Mouse (Mus musculus): Measurements from ENCODE around the gene Elobl. TPM values are rescaled to one million over a fixed set of nuclear protein-coding genes. Genes with fewer than 3 reads are reported as not detected.
"Not testable (repeated sequence)": the region's sequence is repeated elsewhere in the genome, so short reads cannot be mapped to it uniquely, and the experiment has no call there.

Elobl gene
- total RNA-seq (2021) = not detected
- long read RNA-seq, experiment 1 = 0 reads
- long read RNA-seq, experiment 2 = 0 reads

- no peak for DNase-seq
Observed at GRCm38 (mm10) chr11:88966881-88967361, at the start of gene Elobl. Gene Elobl, minus strand, starts transcription at chr11:88966931.

DNA sequence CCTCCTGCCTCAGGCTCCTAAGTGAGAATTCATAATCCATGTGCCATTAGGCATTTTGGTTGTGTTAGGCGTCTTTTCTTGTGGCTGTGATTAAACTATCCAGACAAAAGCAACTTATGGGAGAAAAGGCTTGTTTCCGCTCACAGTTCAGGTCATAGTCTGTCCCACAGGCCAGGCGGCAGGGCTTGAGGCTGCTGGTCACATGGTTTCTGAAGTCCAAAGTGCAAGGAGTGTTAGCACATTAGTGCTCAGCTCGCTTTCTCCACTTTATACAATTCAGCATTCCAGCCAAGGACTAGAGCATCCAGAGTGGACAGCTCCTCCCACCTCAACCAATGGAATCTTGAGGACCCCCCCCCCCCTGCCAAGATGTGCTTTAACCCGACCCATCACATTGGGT lies 45.5 kb upstream of the Elobl start:
- DNase-seq = no peak

- DNase-seq = no peak
Observed at GRCm38 (mm10) chr11:89009496-89009895, 42.8 kb upstream of the Elobl start.

DNA sequence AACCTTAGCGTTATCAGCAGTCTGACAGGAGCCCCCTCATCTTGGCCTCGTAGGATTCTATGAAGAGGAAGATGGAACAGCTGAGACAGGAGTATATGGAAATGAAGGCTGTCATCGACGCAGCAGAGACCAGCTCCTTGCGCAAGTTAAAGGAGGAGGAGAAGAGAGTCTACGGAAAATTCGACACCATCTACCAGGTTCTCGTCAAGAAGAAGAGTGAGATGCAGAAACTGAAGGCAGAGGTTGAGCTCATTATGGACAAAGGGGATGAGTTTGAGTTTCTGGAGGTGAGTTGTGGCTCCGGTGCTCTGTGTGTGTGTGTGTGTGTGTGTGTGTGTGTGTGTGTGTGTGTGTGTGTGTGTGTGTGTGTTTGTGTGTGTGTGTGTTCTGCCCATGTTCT lies 42.3 kb upstream of the Elobl start:
- DNase-seq = no peak

- DNase-seq = no peak
Observed at GRCm38 (mm10) chr11:89007582-89007981, 40.9 kb upstream of the Elobl start.

- no peak for DNase-seq
Observed at GRCm38 (mm10) chr11:89006404-89006803, 39.7 kb upstream of the Elobl start.

DNA sequence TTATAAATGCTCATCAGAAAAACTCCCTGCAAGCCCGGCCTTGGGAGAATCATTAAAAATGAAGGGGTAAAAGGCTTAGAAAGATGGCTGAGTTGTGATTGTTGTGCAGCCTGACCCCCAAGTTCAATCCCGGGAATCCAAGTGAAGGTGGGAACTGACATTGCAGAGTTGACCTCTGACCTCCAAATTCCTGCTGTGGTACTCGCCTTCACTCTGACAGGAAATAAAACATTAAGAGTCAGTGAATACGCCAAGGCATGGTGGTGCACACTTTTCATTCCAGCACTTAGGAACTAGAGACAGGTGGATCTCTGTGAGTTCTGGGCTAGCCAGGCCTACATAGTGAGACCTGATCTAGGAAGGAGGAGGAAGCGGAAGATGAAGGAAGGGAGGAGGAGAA lies 38.7 kb upstream of the Elobl start:
- DNase-seq = no peak

DNA sequence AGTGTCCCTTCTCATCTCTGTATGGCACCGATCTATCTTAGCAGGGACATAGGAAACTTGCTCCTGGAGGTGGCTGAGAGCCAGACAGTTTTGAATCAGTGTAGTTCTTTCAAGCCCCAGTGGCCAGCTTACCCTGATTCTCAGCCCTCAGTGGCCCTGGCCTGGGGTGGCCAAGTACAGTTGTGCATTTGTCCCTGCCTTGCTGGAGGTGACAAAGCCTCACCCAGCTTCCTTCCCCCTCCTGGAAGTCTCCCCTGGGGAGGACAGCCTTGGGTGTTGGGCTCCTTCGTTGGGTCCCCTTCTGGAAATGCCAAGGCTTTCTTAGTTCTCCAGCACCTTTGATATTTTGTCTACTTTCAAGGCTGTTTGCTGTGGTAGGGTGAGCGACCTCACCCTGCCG lies 37.0 kb upstream of the Elobl start:
- DNase-seq = no peak

- DNase-seq = no peak
Observed at GRCm38 (mm10) chr11:89003078-89003477, 36.3 kb upstream of the Elobl start.

DNA sequence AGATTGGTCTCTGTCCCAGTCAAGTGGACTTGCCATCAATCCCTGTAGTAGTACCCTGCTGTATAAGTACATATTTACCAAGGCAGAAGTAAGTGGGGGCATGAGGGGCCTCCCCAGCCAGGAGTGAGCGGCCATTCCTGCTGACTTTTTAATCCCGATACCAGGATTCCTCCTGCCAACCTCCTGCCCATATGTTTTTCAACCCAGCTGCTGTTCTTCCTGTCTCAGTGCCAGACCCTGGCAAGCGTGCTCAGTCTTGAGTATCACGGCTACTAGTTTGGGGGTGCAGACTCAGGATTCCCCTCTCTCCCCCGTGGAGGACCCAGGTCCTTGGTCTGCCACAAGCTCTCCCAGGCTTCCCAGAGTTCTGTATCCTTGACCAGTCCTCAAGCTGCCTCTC lies 35.9 kb upstream of the Elobl start:
- DNase-seq = peak; percentile 34

DNA sequence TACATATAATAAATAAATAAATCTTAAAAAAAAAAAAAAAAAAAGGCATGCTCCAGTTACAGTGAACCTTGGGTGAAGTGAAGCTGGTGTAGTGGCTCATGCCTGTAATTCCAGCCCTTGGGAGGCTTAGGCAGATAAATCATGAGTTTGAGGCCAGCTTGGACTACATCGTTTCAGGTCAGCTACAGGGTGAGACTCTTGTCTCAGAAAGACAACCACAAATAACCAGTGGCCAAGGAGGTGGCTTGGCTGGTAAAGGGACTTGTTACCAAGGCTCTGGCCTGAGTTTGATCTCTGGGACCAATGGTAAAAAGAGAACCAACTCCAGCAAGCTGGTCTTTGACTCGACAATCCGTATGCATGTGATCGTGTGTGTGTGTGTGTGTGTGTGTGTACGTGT lies 35.3 kb upstream of the Elobl start:
- no peak for DNase-seq

DNA sequence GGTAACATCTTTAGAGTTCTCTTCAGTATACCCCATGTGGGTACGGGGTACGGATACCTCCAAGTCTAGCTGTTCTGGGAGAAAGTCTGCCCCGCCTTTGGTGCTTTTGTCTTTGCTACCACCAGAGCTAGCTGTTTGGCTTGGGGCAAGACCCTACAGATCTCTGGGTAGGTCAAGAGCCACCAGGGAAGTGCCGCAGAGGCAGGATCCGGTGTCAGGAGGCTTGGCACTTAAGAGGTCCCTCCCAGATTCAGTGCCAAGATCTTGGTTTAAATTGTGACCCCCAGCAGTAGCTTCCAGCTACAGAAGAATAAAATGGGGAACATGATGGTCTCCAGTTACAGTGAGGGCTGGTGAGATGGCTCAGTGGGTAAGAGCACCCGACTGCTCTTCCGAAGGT lies 34.8 kb upstream of the Elobl start:
- no peak for DNase-seq

DNA sequence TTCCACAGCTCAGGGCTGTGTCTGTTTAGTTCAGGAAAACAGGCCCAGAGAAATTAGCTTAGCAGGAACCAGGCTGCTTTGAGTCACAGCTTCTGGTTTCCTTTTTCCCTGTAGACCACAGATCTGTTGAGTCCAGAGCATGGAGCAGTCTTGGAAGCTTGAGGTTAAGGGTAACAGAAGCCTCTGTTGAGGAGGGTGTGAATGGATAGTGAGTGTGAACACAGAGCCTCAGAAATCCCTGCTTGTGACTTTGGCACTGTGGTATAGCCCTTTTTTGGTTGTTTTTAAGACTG lies 33.7 kb upstream of the Elobl start:
- DNase-seq = no peak

- DNase-seq = no peak
Observed at GRCm38 (mm10) chr11:88999723-89000526, 33.2 kb upstream of the Elobl start.

- peak; percentile 92 for DNase-seq
Observed at GRCm38 (mm10) chr11:88998974-88999722, 32.4 kb upstream of the Elobl start, which contains the start of gene Trim25. Gene Trim25, plus strand, starts transcription at chr11:88999376.

GRCm38 (mm10) chr11:88998406-88998805 lies 31.7 kb upstream of the Elobl start:
- DNase-seq = no peak

DNA sequence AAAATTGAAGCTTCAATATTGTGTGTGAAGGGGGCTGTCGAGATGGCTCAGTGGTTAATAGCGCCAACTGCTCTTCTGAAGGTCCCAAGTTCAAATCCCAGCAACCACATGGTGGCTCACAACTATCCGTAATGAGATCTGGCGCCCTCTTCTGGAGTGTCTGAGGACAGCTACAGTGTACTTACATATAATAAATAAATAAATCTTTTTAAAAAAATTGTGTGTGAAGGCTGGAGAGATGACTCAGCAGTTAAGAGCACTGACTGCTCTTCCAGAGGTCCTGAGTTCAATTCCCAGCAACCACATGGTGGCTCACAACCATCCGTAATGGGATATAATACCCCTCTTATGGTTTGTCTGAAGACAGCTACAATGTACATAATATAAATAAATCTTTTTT lies 30.6 kb upstream of the Elobl start:
- not testable (repeated sequence) for DNase-seq

DNA sequence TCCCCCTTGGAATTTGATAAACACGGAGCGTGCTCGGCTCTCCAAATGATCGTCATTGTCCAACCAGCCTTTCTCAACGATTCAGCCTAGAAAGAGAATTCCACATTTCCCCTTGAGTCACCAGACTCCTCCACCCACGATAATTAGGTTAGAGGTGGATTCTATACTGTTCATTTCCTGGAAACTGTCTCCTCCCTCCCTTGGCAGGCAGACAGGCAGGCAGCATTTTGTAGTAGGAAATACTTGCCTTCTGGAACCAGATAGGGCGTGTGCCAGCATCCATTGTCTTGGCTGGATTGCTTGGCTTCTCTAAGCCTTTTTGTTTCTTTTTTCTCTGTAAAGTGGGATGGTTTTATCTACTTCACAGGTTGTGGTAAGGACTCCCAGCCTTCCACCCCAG lies 29.7 kb upstream of the Elobl start:
- DNase-seq = no peak

GRCm38 (mm10) chr11:88995616-88996015 lies 28.9 kb upstream of the Elobl start:
- no peak for DNase-seq

GRCm38 (mm10) chr11:88994492-88994891 lies 27.8 kb upstream of the Elobl start:
- no peak for DNase-seq

- DNase-seq = peak; percentile 34
Observed at GRCm38 (mm10) chr11:88993625-88994024, 26.9 kb upstream of the Elobl start.

DNA sequence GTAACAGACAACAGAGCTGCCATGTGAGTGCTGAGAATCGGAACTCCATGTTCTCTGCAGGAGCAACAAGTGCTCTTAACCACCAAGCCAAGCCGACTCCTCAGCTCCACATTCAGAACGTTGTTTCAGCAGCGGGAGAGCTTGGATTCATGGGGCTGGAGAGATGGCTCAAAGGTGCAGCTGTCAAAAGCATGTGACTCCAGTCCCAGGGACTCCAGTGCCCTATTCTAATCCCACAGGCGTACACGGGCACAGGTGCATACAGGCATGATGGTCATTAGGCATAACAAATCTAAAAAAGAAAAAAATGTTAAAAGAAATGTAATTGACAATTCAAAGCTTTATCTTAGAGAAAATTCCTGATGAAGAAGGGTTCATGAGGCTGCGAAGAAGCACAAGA lies 26.5 kb upstream of the Elobl start:
- no peak for DNase-seq

DNA sequence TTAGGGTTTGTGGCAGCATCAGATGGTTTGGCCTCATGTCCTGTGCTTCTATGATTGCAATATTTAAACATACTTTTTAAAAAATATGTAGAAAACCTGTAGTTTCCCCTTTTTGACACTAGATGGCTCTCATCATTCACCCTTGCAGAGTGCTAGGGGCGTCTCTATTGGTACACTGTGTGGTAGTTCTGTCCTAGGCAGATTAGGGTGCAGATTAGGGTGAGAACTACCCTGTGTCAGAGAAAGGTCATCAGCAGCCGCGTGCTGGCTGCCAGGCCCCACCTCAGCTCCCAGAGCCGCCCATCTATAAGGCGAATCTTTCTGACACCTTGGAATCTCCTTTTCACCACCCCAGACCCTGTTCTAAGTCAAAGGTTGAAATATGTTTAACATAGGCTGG lies 22.8 kb upstream of the Elobl start:
- no peak for DNase-seq

- no peak for DNase-seq
Observed at GRCm38 (mm10) chr11:88988956-88989355, 22.2 kb upstream of the Elobl start.
